Mouse (Mus musculus): ENCODE results near the gene Klk1b1. TPM values are rescaled to one million over a fixed set of nuclear protein-coding genes. Genes with fewer than 3 reads are reported as not detected.
A peak's percentile ranks its signal among the peaks of the same experiment; 100 is the strongest.
"Not testable (repeated sequence)": the region's sequence is repeated elsewhere in the genome, so short reads cannot be mapped to it uniquely, and the experiment has no call there.

Klk1b1 gene
- polyA plus RNA-seq, 1 experiment from 2014 or later: not detected

GRCm38 (mm10) chr7:43921941-43922340 is 44.6 kb upstream of the Klk1b1 start:
- ATAC-seq (no peak), DNase-seq (ENCODE audit: low spot score) (no peak)
- Histone ChIP-seq H3K9me3 (ENCODE audit: low read length) (no peaks in the 10 kb centered on the region), H3K36me3 (ENCODE audit: insufficient read depth, low read length) (no peaks in the 10 kb centered on the region), H3K27me3 (replicated peaks; ENCODE audit: insufficient read depth, low read length) (no peaks in the 10 kb centered on the region), H3K4me1 (ENCODE audit: insufficient read depth, low read depth, low read length) (no peaks in the 10 kb centered on the region), H3K4me2 (replicated peaks; ENCODE audit: low read depth, low read length) (no peak overlapping the region), H3K4me3 (ENCODE audit: low read depth, low read length) (no peak overlapping the region), H3K27ac (ENCODE audit: low read length) (no peak overlapping the region), H3K9ac (replicated peaks; ENCODE audit: low read depth) (no peak overlapping the region)
- 73% methylated on average over 2 of the region's 2 CpGs for WGBS
- no peak for TF ChIP-seq CTCF (IDR thresholded peaks at IDR 0.05)
- no peak for TF ChIP-seq EP300 (IDR thresholded peaks at IDR 0.05)

- H3K4me2 ChIP-seq (replicated peaks; ENCODE audit: low read depth, low read length): no peak overlapping the region
- H3K9me3 ChIP-seq (ENCODE audit: low read length): no peaks in the 10 kb centered on the region
- no peak for DNase-seq (ENCODE audit: low spot score)
- H3K27me3 ChIP-seq (replicated peaks; ENCODE audit: insufficient read depth, low read length): no peaks in the 10 kb centered on the region
- H3K4me3 ChIP-seq (ENCODE audit: low read depth, low read length): no peak overlapping the region
- H3K27ac ChIP-seq (ENCODE audit: low read length): no peak overlapping the region
- ATAC-seq: no peak
- TF ChIP-seq CTCF (IDR thresholded peaks at IDR 0.05) (peak; percentile 42), EP300 (IDR thresholded peaks at IDR 0.05) (no peak)
- no peaks in the 10 kb centered on the region for H3K4me1 ChIP-seq (ENCODE audit: insufficient read depth, low read depth, low read length)
- WGBS: 71% methylated on average over 5 of the region's 5 CpGs
- no peaks in the 10 kb centered on the region for H3K36me3 ChIP-seq (ENCODE audit: insufficient read depth, low read length)
- no peak overlapping the region for H3K9ac ChIP-seq (replicated peaks; ENCODE audit: low read depth)
These were observed 40.6 kb upstream of the Klk1b1 start for GRCm38 (mm10) chr7:43925985-43926384.

GRCm38 (mm10) chr7:43928521-43928920 is 38.0 kb upstream of the Klk1b1 start:
- no peak for DNase-seq (ENCODE audit: low spot score)
- H3K27me3 ChIP-seq (replicated peaks; ENCODE audit: insufficient read depth, low read length): no peaks in the 10 kb centered on the region
- no peak for ATAC-seq
- H3K27ac ChIP-seq (ENCODE audit: low read length): no peak overlapping the region
- H3K4me1 ChIP-seq (ENCODE audit: insufficient read depth, low read depth, low read length): no peaks in the 10 kb centered on the region
- no peak overlapping the region for H3K9ac ChIP-seq (replicated peaks; ENCODE audit: low read depth)
- no peak overlapping the region for H3K4me2 ChIP-seq (replicated peaks; ENCODE audit: low read depth, low read length)
- no peaks in the 10 kb centered on the region for H3K36me3 ChIP-seq (ENCODE audit: insufficient read depth, low read length)
- H3K4me3 ChIP-seq (ENCODE audit: low read depth, low read length): no peak overlapping the region
- WGBS: 50% methylated on average over 4 of the region's 4 CpGs
- TF ChIP-seq CTCF (IDR thresholded peaks at IDR 0.05) (peak; percentile 44), EP300 (IDR thresholded peaks at IDR 0.05) (no peak)
- H3K9me3 ChIP-seq (ENCODE audit: low read length): no peaks in the 10 kb centered on the region

- 48% methylated on average over 4 of the region's 4 CpGs for WGBS
- no peak for TF ChIP-seq EP300 (IDR thresholded peaks at IDR 0.05)
- H3K4me3 ChIP-seq (ENCODE audit: low read depth, low read length): no peak overlapping the region
- H3K4me2 ChIP-seq (replicated peaks; ENCODE audit: low read depth, low read length): no peak overlapping the region
- no peak for DNase-seq (ENCODE audit: low spot score)
- ATAC-seq: no peak
- H3K27ac ChIP-seq (ENCODE audit: low read length): no peak overlapping the region
- H3K9ac ChIP-seq (replicated peaks; ENCODE audit: low read depth): no peak overlapping the region
- H3K4me1 ChIP-seq (ENCODE audit: insufficient read depth, low read depth, low read length): no peaks in the 10 kb centered on the region
- H3K27me3 ChIP-seq (replicated peaks; ENCODE audit: insufficient read depth, low read length): no peaks in the 10 kb centered on the region
- H3K9me3 ChIP-seq (ENCODE audit: low read length): no peaks in the 10 kb centered on the region
- no peaks in the 10 kb centered on the region for H3K36me3 ChIP-seq (ENCODE audit: insufficient read depth, low read length)
These were observed 34.2 kb upstream of the Klk1b1 start for GRCm38 (mm10) chr7:43932337-43932736.

- no peak for TF ChIP-seq CTCF (IDR thresholded peaks at IDR 0.05)
- TF ChIP-seq EP300 (IDR thresholded peaks at IDR 0.05): no peak
- H3K9ac ChIP-seq (replicated peaks; ENCODE audit: low read depth): no peak within 1 kb of the TSS
- ATAC-seq (no peak), DNase-seq (ENCODE audit: low spot score) (no peak)
- H3K4me1 ChIP-seq (ENCODE audit: insufficient read depth, low read depth, low read length): no peaks in the 10 kb centered on the region
- H3K36me3 ChIP-seq (ENCODE audit: insufficient read depth, low read length): no peaks in the 10 kb centered on the region
- H3K4me3 ChIP-seq (ENCODE audit: low read depth, low read length): no peak within 1 kb of the TSS
- no peaks in the 10 kb centered on the region for H3K9me3 ChIP-seq (ENCODE audit: low read length)
- 77% methylated on average over 3 of the region's 3 CpGs for WGBS
- no peaks in the 10 kb centered on the region for H3K27me3 ChIP-seq (replicated peaks; ENCODE audit: insufficient read depth, low read length)
- no peak within 1 kb of the TSS for H3K4me2 ChIP-seq (replicated peaks; ENCODE audit: low read depth, low read length)
- H3K27ac ChIP-seq (ENCODE audit: low read length): no peak within 1 kb of the TSS
These were observed 33.1 kb upstream of the Klk1b1 start, which contains the start of gene Klk15 for GRCm38 (mm10) chr7:43933440-43933839. Gene Klk15 (plus strand): TSS chr7:43933740.

- H3K36me3 ChIP-seq (ENCODE audit: insufficient read depth, low read length): no peaks in the 10 kb centered on the region
- no peak overlapping the region for H3K9ac ChIP-seq (replicated peaks; ENCODE audit: low read depth)
- H3K9me3 ChIP-seq (ENCODE audit: low read length): no peaks in the 10 kb centered on the region
- no peak overlapping the region for H3K4me3 ChIP-seq (ENCODE audit: low read depth, low read length)
- no peaks in the 10 kb centered on the region for H3K27me3 ChIP-seq (replicated peaks; ENCODE audit: insufficient read depth, low read length)
- WGBS: 23% methylated on average over 3 of the region's 3 CpGs
- H3K4me1 ChIP-seq (ENCODE audit: insufficient read depth, low read depth, low read length): no peaks in the 10 kb centered on the region
- TF ChIP-seq EP300 (IDR thresholded peaks at IDR 0.05): no peak
- no peak for TF ChIP-seq CTCF (IDR thresholded peaks at IDR 0.05)
- H3K27ac ChIP-seq (ENCODE audit: low read length): no peak overlapping the region
- no peak for ATAC-seq
- DNase-seq (ENCODE audit: low spot score): no peak
- H3K4me2 ChIP-seq (replicated peaks; ENCODE audit: low read depth, low read length): no peak overlapping the region
These were observed 31.8 kb upstream of the Klk1b1 start for GRCm38 (mm10) chr7:43934747-43935146.

GRCm38 (mm10) chr7:43936551-43936950 is 30.0 kb upstream of the Klk1b1 start:
- Histone ChIP-seq H3K27me3 (replicated peaks; ENCODE audit: insufficient read depth, low read length) (no peaks in the 10 kb centered on the region), H3K4me2 (replicated peaks; ENCODE audit: low read depth, low read length) (no peak overlapping the region), H3K9me3 (ENCODE audit: low read length) (no peaks in the 10 kb centered on the region), H3K4me3 (ENCODE audit: low read depth, low read length) (no peak overlapping the region), H3K4me1 (ENCODE audit: insufficient read depth, low read depth, low read length) (no peaks in the 10 kb centered on the region), H3K27ac (ENCODE audit: low read length) (no peak overlapping the region), H3K9ac (replicated peaks; ENCODE audit: low read depth) (no peak overlapping the region), H3K36me3 (ENCODE audit: insufficient read depth, low read length) (no peaks in the 10 kb centered on the region)
- 83% methylated on average over 14 of the region's 14 CpGs for WGBS
- no peak for DNase-seq (ENCODE audit: low spot score)
- no peak for ATAC-seq
- no peak for TF ChIP-seq CTCF (IDR thresholded peaks at IDR 0.05)
- no peak for TF ChIP-seq EP300 (IDR thresholded peaks at IDR 0.05)

- not testable (repeated sequence) for H3K4me2 ChIP-seq (replicated peaks; ENCODE audit: low read depth, low read length); H3K4me3 ChIP-seq (ENCODE audit: low read depth, low read length); H3K27ac ChIP-seq (ENCODE audit: low read length); ATAC-seq; H3K9ac ChIP-seq (replicated peaks; ENCODE audit: low read depth); H3K9me3 ChIP-seq (ENCODE audit: low read length); H3K27me3 ChIP-seq (replicated peaks; ENCODE audit: insufficient read depth, low read length); H3K36me3 ChIP-seq (ENCODE audit: insufficient read depth, low read length); DNase-seq (ENCODE audit: low spot score); H3K4me1 ChIP-seq (ENCODE audit: insufficient read depth, low read depth, low read length)
- WGBS: 52% methylated on average over 3 of the region's 3 CpGs
These were observed 24.3 kb upstream of the Klk1b1 start for GRCm38 (mm10) chr7:43942293-43942692.
